Mouse (Mus musculus) fat pad, adult 2 months (tissue): Measurements from ENCODE around the gene Mpp4.

Source experiments
- DNase-seq: peaks from one replicate; pipeline ENCODE4 v3.0.0-alpha.2; 2011; ENCODE audit warnings: low read depth, low spot score; ENCODE audit errors: extremely low read depth

Mpp4 gene

DNA sequence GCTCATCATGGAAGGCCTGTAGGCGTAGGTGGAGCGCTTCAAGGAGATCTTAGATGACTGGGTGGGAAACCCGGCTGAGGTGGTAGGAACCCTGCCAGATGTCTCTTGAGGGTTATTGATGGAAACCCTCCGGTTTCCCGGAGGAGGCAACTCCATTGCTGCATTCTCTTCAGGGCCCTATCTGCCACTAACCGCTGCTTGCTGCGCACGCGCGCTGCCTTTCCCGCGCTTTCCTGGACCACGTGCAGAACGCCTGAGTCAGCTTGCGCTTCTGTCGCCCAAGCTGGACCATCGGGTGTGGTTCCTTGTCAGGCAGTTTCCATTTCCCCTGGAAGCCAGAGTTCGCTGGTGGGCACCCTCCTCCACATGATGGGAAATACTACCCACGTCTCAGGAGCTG is 68.5 kb downstream of the Mpp4 start, which contains the start of gene C2cd6:
C2cd6 (minus strand) TSS at position 196 of the 400 bp plus-strand sequence.
- DNase-seq: no peak
